Mouse (Mus musculus) olfactory bulb, adult 2 months (tissue): Measurements from ENCODE around the gene Gm20518. TPM values are rescaled to one million over a fixed set of nuclear protein-coding genes. Genes with fewer than 3 reads are reported as not detected.

Experiments
- H3K27ac ChIP-seq: fragments of 200-500 bp; 2 replicates; pipeline ENCODE4 v1.5.1; 2012; ENCODE audit warnings: low read depth, low read length; ENCODE audit not compliant: insufficient read depth
- H3K4me1 ChIP-seq: fragments of 200-500 bp; 2 replicates; pipeline ENCODE4 v1.6.1; 2012; ENCODE audit warnings: low read length; ENCODE audit not compliant: control insufficient read depth, insufficient read depth
- H3K4me3 ChIP-seq: fragments of 200-500 bp; 2 replicates; pipeline ENCODE4 v1.5.1; 2012; ENCODE audit warnings: mild to moderate bottlenecking, low read depth, low read length, moderate library complexity; ENCODE audit not compliant: insufficient read depth
- CTCF ChIP-seq: fragments of 200-500 bp; IDR thresholded peaks from 2 replicates; pipeline ENCODE4 v1.5.1; 2012; ENCODE audit warnings: low read depth, mild to moderate bottlenecking, low read length, moderate library complexity; ENCODE audit not compliant: insufficient read depth
- POLR2A ChIP-seq: fragments of 200-500 bp; IDR thresholded peaks from 2 replicates; pipeline ENCODE4 v1.6.1; 2012; ENCODE audit warnings: mild to moderate bottlenecking, low read depth, low read length, moderate library complexity; ENCODE audit not compliant: insufficient read depth
- WGBS: fragments of 180-500 bp; shearing (Covaris S2); methylation state at CpG from one replicate; pipeline ENCODE4 v1.1.7; 2018; 5-methylcytosine and 5-hydroxymethylcytosine counted together
- polyA plus RNA-seq: library from polyadenylated mRNA; stranded (reverse); fragments of >200 nt; gene quantifications from 2 replicates; pipeline ENCODE4 v1.2.4, GENCODE M21; 2012; ENCODE audit warnings: low replicate concordance; ENCODE audit not compliant: missing spikeins, insufficient read depth, insufficient read length

The Gm20518 gene
- polyA plus RNA-seq, 1 experiment = not detected

DNA sequence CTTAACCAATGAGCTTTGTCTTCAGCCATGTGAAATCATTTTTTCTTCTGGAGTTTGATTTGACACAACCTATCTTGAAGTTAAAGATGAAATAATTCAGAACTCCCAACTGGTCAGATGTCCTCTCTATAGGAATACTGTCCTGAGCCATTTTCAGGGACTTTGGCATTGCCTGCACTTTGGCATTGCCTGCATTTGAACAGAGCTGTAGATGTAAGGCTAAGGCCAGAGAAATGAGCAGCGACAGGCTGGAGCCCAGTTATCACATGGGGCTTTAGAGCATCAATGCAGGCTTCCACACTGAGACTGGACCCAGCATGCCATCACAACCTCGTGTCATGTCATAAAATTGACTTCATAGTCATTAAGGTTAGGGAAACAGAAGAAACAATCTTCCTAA, 38.2 kb downstream of the Gm20518 start:
- TF ChIP-seq CTCF (no peak), POLR2A (no peak)
- Histone ChIP-seq H3K27ac (no peak overlapping the region), H3K4me3 (no peak overlapping the region), H3K4me1 (no peaks in the 10 kb centered on the region)
- 91% methylated on average over 2 of the region's 2 CpGs for WGBS

DNA sequence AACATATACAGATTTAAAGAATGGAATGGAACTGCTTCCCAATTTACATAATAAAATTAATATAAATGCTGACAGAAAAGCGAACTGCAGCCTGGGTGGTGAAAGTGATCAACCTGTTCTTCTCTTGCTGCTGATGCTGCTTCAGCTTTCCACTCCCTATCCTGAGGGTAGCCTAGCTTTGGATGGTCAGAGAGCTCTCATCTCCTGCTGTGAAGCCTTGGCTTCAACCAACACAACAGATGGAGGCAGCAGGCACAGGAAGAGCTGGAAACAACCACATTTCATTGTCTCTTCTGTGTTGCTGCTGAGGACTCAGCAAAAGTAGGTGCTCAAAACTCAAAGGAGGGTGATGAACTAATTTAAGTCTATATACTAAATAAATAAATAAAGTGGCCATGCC, 39.6 kb downstream of the Gm20518 start:
- TF ChIP-seq POLR2A (no peak), CTCF (no peak)
- Histone ChIP-seq H3K27ac (no peak overlapping the region), H3K4me3 (no peak overlapping the region), H3K4me1 (no peaks in the 10 kb centered on the region)
- WGBS = 92% methylated on average over 1 of the region's 1 CpGs

DNA sequence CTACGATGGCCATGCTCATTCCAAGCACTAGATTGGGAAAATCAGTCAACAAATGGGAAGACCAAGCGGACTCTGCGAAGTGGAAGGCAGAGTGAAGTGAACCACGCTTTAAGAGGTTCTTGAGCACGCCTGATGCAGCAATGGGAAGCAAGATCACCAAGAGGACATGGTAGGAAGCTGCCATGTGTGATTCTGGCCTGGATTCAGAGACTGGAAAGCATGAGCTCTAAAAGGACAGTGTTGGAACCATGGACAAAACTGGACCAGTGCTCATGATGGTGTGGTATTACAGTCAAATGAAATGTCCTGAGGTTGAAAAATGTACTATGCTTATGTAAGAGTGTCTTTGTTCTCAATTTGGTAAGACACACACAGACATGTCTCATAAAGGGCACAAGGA, 40.1 kb downstream of the Gm20518 start:
- 93% methylated on average over 5 of the region's 5 CpGs for WGBS
- H3K27ac ChIP-seq = no peak overlapping the region
- no peak for TF ChIP-seq CTCF
- no peak for TF ChIP-seq POLR2A

DNA sequence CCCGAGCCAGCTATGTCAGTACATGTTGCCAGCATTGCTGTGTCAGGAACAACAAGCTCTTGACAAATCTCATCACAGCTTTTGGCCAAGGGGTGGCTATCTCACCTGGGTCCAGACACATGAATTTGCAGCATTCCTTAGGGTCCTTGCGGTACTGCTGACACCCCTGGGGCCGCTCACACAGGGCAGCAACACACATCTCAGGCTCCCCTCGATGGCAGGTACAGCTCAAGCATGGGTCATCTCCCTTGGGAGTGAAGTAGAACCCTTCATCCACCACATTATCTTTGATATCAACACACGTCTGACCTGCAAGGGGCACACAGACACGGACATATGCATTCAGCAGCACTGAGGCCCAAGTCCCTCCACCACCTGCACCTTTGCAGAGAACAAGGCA, 42.0 kb downstream of the Gm20518 start:
- Histone ChIP-seq H3K4me3 (no peak overlapping the region), H3K27ac (no peak overlapping the region), H3K4me1 (no peaks in the 10 kb centered on the region)
- TF ChIP-seq CTCF = no peak
- TF ChIP-seq POLR2A = no peak
- WGBS = 85% methylated on average over 6 of the region's 6 CpGs

More for the DNA sequence above, 40.1 kb downstream of the Gm20518 start:
- Histone ChIP-seq H3K4me1 (no peaks in the 10 kb centered on the region), H3K4me3 (no peak overlapping the region)

DNA sequence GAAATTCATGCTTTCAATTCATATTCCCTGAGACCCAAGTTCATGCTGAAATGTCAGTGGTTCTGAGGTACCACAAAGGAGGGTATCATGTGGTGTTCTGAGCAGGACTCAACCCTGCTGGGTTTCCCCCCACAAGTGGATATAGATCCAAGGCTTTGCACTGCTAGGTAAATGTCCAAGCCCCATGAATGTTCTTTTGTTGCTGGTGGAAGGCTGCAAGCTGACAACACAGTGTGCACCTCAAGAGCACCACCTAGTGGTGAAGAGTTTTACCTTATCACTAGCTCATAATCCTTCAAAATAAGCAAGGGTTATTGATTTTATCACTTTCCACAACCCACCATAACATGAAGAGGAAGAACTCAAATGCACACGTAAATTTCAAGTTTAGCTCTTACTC, 42.5 kb downstream of the Gm20518 start:
- no peaks in the 10 kb centered on the region for H3K4me1 ChIP-seq
- no peak overlapping the region for H3K27ac ChIP-seq
- TF ChIP-seq CTCF (no peak), POLR2A (no peak)
- H3K4me3 ChIP-seq = no peak overlapping the region
- WGBS = 22% methylated on average over 1 of the region's 1 CpGs

DNA sequence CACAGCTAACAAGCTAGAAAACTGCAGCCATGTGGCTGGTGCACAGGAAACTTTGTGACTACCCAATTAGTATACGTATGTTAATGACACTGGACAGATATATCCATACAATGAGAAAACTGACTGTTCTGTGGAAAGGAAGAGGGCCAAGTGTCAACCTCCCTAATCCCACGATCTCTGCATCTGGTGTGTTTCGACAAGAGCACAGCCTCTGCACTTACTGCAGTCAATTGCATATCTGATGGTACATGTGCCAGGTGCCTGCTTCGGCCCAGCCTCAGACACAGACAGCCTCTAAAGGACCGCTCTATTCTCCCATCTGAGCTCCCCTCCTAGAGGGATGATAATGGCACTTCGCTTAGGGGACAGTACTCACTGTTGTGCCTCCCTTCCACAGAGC, 43.0 kb downstream of the Gm20518 start:
- Histone ChIP-seq H3K27ac (no peak overlapping the region), H3K4me3 (no peak overlapping the region), H3K4me1 (no peaks in the 10 kb centered on the region)
- 92% methylated on average over 6 of the region's 6 CpGs for WGBS
- TF ChIP-seq POLR2A = no peak
- no peak for TF ChIP-seq CTCF

DNA sequence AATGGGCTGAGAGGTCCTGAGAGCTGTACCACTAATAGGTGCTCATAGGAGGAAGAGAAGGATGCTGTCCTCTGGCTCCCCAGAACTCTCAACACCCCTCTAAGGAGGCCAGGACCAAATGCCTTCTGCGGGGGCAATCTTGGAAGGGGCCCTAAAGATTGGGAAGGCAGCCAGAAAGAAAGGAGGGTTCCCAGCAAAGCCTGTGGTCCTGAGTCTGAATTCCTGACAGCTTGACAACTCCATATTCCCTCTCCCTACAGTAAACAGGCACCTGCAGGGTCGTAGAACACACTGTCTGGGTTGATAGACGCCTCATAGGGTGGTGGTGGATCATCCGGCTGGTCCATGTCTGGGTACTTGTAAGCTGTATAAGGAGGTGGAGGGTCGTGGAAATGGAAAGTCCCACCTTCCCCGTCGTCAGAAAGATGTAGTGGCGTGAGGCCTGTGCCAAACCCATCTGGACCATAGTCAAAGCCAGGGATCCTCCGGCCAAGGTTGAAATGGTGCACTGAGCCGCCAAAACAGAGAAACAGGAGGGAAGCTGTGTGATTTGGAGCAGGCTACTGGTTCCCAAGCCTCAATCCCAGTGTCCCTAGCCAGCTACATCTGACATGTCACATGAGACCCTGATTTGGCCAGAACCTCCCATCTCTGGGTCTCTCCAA, 47.6 kb downstream of the Gm20518 start:
- TF ChIP-seq POLR2A (no peak), CTCF (no peak)
- Histone ChIP-seq H3K4me1 (no peaks in the 10 kb centered on the region), H3K27ac (no peak overlapping the region), H3K4me3 (no peak overlapping the region)
- 68% methylated on average over 10 of the region's 10 CpGs for WGBS

DNA sequence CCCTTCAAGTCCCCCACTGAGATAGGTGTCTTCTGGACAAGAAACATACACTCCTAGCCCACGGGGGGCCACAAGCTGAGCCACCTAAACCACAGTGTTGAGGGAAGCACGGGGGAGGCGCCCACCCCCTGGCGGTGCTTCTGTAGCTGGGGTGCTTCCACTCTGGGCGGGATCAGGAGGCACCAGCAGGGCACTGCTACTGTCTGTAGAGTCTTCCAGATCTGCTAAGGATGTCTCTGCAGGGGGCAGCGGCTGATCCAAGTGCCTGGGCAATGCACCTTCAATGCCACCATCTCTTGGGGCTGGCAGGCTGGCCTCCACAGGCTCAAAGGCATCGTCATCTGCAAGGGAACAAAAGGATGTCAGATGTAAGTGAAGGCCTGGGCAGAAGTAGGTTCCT, 49.0 kb downstream of the Gm20518 start:
- TF ChIP-seq CTCF = no peak
- TF ChIP-seq POLR2A = no peak
- Histone ChIP-seq H3K4me1 (no peaks in the 10 kb centered on the region), H3K27ac (no peak overlapping the region), H3K4me3 (no peak overlapping the region)
- WGBS = 91% methylated on average over 7 of the region's 7 CpGs

DNA sequence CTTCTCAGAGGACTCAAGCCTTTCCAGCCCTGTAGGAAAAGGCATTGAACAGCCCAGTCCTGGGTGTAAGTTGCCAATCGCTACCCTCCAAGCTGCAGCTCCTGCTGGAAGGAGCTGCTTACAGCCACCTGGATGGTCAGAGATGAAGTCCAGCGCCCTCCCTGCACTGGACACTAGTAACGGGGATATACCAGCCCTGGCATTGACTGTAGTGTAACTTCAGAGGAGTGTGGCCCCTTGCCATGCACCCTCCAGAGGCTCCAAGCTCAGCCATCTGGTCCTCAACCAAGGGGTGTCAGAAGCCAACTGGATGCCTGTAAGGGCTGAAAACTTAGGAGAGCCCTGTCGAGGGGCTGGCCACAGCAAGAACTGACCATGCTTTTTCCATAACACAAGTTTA, 51.5 kb downstream of the Gm20518 start:
- H3K4me3 ChIP-seq = no peak overlapping the region
- WGBS = 60% methylated on average over 4 of the region's 4 CpGs
- H3K27ac ChIP-seq = no peak overlapping the region
- peaks cover 3% of the 10 kb centered on the region for H3K4me1 ChIP-seq
- TF ChIP-seq POLR2A (no peak), CTCF (no peak)

DNA sequence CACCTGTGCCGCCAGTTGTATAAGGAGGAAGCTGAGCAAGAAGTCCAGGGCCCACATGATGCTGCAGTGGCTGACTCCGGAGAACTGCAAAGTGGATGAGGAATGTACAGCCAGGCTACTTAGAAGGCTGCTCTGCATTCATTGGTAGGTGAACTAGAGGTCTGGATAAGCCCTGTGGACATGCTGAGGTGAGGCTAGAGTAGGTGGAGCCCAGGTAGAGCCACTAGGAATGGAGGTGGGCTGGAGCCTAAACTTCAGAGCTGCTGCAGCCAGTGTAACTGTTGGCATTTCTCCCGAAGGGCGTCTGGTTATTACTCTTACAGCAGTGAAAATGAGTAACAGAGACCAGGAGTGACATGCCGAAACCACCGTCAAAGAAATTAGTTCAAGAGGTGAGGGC, 53.4 kb downstream of the Gm20518 start, which contains the start of gene Car15:
TSS of gene Car15 (minus strand) at position 314 of the 400 bp plus-strand sequence.
- Histone ChIP-seq H3K4me3 (no peak within 1 kb of the TSS), H3K27ac (no peak within 1 kb of the TSS), H3K4me1 (peaks cover 11% of the 10 kb centered on the region)
- WGBS = 83% methylated on average over 6 of the region's 6 CpGs
- TF ChIP-seq POLR2A (no peak), CTCF (no peak)
